Mouse (Mus musculus) left cerebral cortex, adult 2 months (tissue): ENCODE data around the gene Bmpr2. TPM values are rescaled to one million over a fixed set of nuclear protein-coding genes. Genes with fewer than 3 reads are reported as not detected.

Experiments used
- DNase-seq, 2 experiments: peaks; one replicate each; pipeline ENCODE4 v3.0.0; 2021 to 2022; ENCODE audit warnings: low spot score in 2 of 2, mixed read lengths in 1 of 2; ENCODE audit errors: extremely low spot score in 1 of 2
- H3K27ac ChIP-seq: fragments of 200-600 bp; 2 replicates; pipeline ENCODE4 v1.8.1; 2022
- H3K4me3 ChIP-seq: fragments of 200-600 bp; 2 replicates; pipeline ENCODE4 v1.8.1; 2022
- CTCF ChIP-seq: fragments of 200-600 bp; IDR thresholded peaks from 2 replicates; pipeline ENCODE4 v1.8.1; 2022; ENCODE audit warnings: antibody characterized with exemption, mild to moderate bottlenecking, moderate library complexity
- intact Hi-C: fragments of 180-260 bp; cut with DNase I; formaldehyde crosslinking; loops from one replicate; pipeline ENCODE4 v1.15.1; 2025
- total RNA-seq, 2 experiments: library from RNA; stranded (reverse); gene quantifications; 2 replicates each; pipeline ENCODE4 v1.2.3; 2021

The Bmpr2 gene
- total RNA-seq, 2 experiments from 2014 or later: 99.9 to 100 TPM

DNA sequence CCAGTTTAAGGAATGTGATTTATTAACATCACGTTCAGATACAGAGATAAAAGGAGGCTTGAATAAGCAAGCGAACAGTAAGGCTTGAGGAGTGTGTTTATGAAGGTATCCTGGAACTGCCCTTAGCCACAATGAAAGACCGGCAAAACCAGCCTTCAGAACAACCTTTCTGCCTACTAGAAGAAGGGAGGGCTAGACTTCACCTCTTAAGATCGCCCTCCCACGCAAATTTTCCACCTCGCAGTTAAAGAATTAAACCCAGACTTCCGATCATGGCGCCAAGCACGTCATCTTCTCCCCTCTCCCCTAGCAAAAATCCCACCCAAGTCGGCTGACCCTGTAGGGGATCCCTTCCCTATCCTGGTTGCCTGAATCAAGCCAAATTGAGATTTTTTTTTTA is 992 bp upstream of the Bmpr2 start:
- intact Hi-C loops: loop anchor here (1.0 kb wide), 1 partner anchor 150 kb away; no protein-coding TSS in a partner anchor
- TF ChIP-seq CTCF: no peak
- DNase-seq: peak; percentile 21 to 31
- H3K27ac ChIP-seq: peak overlapping the region; percentile 98
- H3K4me3 ChIP-seq: peak overlapping the region; percentile 77

DNA sequence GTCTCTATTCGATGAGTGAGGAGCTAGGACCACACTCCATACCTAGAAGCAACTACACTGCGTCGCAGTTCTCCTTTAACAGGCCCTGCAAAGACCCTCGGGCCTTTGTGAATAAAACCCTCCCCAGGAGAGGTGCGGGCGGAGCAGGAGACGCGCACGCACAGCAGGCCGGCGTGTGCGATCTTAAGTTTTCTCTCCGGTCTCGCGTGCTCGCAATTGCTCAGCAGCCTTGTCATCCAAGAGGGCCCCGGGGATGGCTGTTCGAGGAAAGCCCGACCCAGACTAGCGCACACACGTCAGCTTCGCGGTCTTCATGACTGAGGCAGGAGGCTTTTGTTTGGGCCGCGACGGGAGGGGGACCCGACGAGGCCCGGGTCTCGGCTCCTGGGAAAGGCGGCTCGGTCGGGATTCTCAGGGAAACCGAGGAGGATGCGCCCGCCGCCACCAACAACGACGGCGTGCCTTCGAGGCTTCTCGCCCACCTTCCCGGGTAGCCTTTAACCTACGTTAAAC is 493 bp upstream of the Bmpr2 start:
- intact Hi-C loops: loop anchor here (1.0 kb wide), 1 partner anchor 150 kb away; no protein-coding TSS in a partner anchor
- Histone ChIP-seq H3K27ac (peak overlapping the region; percentile 98), H3K4me3 (peak overlapping the region; percentile 77)
- DNase-seq: peak; percentile 45 to 59
- no peak for TF ChIP-seq CTCF

DNA sequence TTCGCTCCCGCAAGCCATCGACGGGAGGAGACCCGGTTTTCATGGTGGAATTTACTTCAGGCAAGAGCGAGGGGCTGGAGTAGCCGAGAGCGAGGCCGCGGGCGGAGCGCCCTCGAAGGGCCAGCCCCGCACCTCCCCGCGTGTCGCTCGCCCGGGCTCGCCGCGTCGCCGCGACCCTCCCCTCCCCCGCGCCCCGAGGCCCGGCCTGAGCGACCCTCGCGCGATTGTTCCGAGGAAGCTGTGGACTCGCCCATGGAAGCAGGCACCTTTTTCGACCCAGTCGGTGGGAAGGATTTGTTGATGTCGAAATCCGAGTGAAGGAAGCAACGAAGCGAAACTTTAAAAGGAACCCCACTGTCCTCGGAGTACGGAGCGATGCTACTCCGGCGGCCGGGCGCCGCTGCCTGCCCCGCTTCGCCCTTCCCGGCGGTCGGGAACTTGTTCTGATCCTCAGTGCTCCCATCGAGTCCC is 616 bp downstream of the Bmpr2 start:
- H3K4me3 ChIP-seq: peak overlapping the region; percentile 77
- peak; percentile 36 to 58 for DNase-seq
- no peak for TF ChIP-seq CTCF
- H3K27ac ChIP-seq: peak overlapping the region; percentile 99
- intact Hi-C loops: no loop called here

DNA sequence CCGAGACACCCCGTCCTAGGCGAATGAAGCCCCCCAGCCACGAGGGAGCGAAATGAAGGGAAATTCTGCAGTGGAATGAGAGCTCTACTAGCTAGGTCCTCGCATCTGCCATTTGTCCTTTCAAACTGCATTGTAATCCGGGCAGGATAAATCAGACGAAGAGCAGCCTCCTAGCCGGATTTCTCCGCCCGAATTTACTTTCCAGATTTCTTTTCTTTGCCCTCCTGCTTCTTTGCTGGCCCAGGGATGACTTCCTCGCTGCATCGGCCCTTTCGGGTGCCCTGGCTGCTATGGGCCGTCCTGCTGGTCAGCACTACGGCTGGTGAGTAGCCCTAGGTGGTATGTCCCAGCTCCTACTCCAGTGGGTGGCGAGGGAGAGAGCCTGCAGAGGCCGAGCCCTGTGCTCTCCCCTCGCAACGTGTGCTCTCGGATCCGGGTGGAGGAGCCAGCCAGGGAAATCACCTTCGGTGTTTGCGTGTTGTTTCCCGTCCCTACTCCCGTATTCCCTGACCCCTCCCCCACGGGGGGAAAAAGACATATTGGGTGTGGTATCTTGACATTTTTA is 1.3 kb downstream of the Bmpr2 start:
- Histone ChIP-seq H3K4me3 (peak overlapping the region; percentile 77), H3K27ac (peak overlapping the region; percentile 99)
- no peak for TF ChIP-seq CTCF
- intact Hi-C loops: no loop called here
- DNase-seq: peak; percentile 21 to 32

DNA sequence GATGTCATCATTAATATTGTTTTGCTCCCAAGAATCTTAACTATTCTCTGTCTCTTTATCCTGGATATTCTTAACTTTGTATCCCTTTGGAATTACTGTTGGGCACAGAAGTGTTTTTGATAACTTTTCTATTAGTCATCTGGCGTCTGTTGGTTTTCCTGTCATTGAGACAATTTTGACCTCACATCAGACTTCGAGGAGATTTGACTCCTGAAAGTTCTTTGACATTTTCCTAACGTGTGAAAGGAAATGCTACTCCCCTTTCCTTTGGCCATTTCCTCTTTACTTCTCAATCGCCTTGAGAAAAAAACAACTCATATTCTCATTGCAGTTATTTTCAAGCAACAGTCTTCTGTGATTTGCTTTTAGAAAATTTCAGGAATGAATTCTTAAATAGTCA is 2.1 kb downstream of the Bmpr2 start:
- Histone ChIP-seq H3K4me3 (peak overlapping the region; percentile 77), H3K27ac (peak overlapping the region; percentile 2; the same call in 1 of the 2 replicates)
- intact Hi-C loops: no loop called here
- no peak for TF ChIP-seq CTCF
- no peak for DNase-seq

DNA sequence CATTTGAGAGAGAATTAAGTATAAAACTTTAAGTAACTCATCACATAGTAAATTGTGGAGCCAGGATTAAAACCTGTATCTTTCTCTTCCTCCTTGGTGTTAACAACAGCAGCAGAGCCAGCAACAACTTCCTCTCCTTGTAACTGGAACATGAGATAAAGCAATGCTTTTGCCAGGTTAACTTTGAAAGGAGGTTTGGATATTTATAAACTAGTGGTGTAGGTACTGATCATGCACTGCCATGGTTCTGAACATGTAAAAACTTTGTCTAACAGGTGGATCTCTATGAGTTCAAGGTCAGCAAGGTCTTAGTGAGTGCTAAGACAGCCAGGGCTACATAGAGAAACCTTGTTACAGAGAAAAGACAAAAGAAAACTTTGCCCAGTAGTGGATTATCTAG is 3.4 kb downstream of the Bmpr2 start:
- no peak overlapping the region for H3K27ac ChIP-seq
- H3K4me3 ChIP-seq: peak overlapping the region; percentile 77
- TF ChIP-seq CTCF: no peak
- no peak for DNase-seq
- intact Hi-C loops: loop anchor here (2.0 kb wide), 1 partner anchor 16 kb away; no protein-coding TSS in a partner anchor

DNA sequence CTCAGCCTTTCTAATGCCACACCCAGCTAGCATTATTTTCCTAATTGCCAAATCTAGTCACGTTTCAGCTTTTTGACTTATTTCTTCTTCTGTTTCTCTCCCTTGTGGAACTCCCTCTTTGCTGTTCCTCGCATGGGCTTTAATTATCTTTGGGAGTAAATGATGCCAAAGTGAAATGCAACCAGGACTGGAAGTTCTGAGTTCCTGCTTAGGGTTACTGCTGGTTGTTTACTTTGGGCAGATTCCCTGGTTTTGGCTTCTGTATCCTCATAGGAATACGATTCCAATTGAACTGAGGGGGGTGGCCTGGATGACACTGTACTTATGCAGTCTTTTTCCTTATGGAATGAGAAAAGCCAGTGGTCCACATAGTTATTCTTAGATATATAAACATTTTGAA is 8.7 kb downstream of the Bmpr2 start:
- intact Hi-C loops: no loop called here
- no peak for TF ChIP-seq CTCF
- no peak overlapping the region for H3K27ac ChIP-seq
- DNase-seq: no peak
- no peak overlapping the region for H3K4me3 ChIP-seq

DNA sequence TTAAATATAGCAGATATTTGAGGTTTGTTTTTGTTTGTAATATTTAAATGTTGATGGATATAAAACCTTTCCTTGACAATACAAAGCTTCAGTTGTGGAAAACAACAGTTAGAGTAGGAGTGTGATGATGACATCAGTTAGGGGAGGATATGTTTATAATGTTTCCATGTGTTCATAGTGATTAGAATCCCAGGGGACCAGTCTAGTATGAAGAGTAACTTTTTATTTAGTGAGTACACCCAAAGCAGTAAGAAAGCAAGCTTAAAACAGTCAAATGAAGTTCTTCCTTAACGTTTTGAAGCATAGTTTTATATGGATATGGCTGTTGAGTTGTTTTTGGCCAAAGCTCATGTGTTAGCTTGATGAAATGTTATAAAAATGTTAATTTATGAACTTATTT is 17.9 kb downstream of the Bmpr2 start:
- Histone ChIP-seq H3K4me3 (no peak overlapping the region), H3K27ac (no peak overlapping the region)
- intact Hi-C loops: no loop called here
- TF ChIP-seq CTCF: no peak
- no peak for DNase-seq

DNA sequence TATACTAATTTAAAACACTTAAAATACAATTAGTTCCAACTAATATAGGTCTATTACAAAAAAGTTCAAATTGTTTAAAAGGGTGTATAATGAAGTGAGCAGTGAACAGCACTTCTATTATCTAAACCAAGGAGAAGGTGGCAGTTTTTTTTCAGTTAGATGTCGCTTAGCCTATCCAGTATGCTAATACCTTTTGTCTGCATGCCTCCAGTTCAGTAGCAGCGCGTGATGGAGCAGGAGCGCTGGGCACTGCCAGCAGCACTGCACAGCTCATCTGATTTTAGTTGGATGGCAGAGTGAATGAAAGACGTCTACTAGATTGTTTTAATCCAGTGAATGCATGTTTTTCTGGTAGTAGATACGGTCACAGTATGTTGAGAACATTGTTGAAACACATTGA is 25.8 kb downstream of the Bmpr2 start:
- no peak for DNase-seq
- intact Hi-C loops: no loop called here
- Histone ChIP-seq H3K4me3 (no peak overlapping the region), H3K27ac (no peak overlapping the region; the same call in 1 of the 2 replicates)
- TF ChIP-seq CTCF: no peak

DNA sequence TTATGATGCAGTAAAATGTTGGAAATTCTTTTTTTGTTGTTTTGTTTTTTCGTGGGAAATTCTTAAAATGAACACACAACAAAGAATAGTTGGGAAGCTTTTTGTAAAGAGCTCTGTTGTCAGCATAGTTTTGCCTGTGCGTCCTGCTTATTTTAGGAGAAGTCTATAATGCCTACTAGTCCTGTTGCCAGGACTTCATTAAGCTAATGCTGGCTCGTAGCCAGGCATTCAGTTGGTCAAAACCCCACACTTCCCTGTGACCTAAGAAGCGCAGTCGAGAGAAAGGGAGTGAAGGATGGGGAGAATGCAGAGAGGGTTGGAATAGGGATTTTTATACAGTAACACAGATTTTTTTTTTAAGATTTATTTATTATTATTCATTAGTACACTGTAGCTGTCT is 26.5 kb downstream of the Bmpr2 start:
- Histone ChIP-seq H3K4me3 (no peak overlapping the region), H3K27ac (no peak overlapping the region)
- no peak for DNase-seq
- intact Hi-C loops: no loop called here
- TF ChIP-seq CTCF: peak; percentile 15; the same call in 1 of the 2 replicates

DNA sequence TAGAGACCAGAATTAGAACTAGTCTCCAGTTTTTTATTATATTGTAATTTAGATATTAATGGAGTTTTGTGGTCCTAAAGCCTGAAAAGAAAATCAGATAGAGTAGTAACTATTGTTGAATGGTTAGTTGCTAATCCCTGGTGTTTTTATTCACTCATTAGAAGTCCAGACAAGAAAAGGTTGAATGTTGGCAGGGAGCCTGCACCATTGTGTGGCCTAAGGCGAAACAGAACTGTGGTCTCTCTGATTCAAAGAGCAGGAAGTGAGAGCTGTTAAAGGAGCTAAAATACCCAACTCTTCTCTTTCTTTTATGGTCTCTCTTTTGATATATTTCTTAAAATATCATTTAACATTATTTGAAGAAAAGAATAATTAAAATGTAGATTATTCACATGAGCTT is 32.1 kb downstream of the Bmpr2 start:
- no peak overlapping the region for H3K27ac ChIP-seq
- intact Hi-C loops: no loop called here
- H3K4me3 ChIP-seq: no peak overlapping the region
- DNase-seq: peak in 1 of 2 experiments; percentile 19
- TF ChIP-seq CTCF: no peak

DNA sequence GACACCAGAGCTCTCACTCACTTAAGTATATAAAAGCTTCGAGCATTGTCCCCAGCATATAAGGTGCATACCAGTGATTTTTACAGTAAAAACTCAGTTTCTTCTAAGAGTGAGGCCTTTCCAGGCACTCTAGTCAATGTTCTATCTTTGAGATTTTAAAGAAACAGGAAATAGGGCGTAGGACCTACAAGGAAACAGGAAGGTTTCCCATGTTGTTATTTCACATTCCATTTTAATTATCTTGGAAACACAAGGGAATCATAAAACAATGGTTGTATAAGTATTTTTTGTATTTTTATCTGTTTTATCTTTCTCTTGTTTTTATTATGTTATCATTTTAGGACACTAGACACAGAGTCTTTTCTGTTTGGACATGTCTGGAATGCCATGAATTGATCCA is 34.7 kb downstream of the Bmpr2 start:
- Histone ChIP-seq H3K4me3 (no peak overlapping the region), H3K27ac (peak overlapping the region; percentile 25; the same call in 1 of the 2 replicates)
- intact Hi-C loops: no loop called here
- TF ChIP-seq CTCF: no peak
- no peak for DNase-seq

DNA sequence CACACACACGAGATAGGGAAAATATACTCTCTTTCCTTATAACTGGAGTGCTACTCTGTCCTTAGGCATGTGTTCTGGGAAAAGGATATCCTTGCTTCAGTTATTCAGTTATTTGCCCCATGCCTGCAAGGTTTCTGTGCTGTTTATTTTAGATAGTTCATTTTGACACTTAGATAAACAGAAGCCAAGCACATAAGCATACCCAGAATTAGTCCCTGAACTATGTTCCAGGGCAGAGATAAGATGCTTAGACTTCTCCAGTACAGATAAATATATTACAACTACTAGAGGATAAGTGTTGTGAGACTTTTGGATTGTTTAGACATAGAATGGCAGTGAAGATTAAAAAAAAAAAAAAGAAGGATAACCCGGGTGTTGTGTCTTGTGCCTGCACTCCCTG is 41.2 kb downstream of the Bmpr2 start:
- Histone ChIP-seq H3K27ac (no peak overlapping the region), H3K4me3 (no peak overlapping the region)
- DNase-seq: no peak
- no peak for TF ChIP-seq CTCF
- intact Hi-C loops: no loop called here
